Mouse (Mus musculus) urinary bladder, adult 2 months (tissue): ENCODE data around the gene Gm11639. TPM values are rescaled to one million over a fixed set of nuclear protein-coding genes. Genes with fewer than 3 reads are reported as not detected.
"Not testable (repeated sequence)": the region's sequence is repeated elsewhere in the genome, so short reads cannot be mapped to it uniquely, and the experiment has no call there.

ENCODE experiments used
- DNase-seq: peaks from one replicate; pipeline ENCODE4 v3.0.0; 2022; ENCODE audit warnings: low spot score
- polyA plus RNA-seq: library from polyadenylated mRNA; depleted of rRNA; stranded (reverse); fragments of >200 nt; gene quantifications from 2 replicates; pipeline ENCODE4 v1.2.3, GENCODE M21; 2012

The Gm11639 gene
- polyA plus RNA-seq, 1 experiment, result not detected

DNA sequence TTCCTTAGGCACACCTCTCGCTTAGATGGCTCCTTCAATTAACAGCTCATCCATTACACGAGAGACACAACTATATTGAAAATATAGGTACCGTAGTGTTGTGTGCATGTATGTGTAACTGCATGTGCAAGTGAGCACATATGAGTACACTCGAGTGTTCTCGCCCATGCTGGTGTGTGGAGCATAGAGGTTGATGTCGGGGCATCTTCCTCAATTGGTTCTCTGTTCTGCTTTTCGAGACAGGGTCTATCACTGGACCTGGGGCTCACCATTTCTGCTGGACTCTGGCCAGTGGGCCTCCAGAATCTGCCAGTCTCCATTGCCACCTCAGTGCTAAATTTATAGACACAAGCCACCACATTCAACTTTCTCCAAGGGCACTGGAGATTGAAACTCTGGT, 432.3 kb downstream of the Gm11639 start:
- no peak for DNase-seq

DNA sequence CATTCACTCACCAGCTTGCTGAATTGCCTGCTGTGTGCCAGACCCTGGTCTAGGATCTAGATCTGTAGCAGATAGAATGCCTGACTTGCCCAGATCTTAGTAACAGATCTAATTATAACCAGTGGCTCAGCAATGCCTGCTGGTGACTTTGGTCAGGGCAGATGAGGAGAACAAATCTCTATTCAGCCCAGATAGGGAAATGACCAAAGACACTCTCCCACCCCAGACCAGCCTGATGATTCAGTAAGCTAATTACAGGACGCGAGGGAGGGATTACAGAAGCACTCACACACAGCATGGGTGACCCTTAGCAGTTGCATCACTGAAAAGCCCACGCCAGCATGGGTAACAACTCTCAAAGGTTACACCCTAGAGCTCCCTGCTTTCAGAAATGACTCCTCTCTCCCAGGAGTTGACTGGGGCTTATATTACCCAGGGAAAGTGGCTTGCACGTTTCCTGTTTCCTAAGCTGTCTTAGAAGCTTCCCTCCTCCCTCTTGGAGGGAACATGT, 435.1 kb downstream of the Gm11639 start:
- DNase-seq, result no peak

DNA sequence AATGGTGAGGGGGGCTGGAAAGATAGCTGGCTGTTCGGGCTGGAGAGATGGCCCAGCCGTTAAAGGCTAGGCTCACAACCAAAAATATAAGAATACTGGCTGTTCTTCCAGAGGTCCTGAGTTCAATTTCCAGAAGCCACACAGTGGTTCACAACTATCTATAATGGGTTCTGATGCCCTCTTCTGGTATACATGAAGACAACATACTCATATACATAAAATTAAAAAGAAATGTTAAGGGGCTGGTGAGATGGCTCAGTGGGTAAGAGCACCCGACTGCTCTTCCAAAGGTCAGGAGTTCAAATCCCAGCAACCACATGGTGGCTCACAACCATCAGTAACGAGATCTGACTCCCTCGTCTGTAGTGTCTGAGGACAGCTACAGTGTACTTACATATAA, 436.3 kb downstream of the Gm11639 start:
- not testable (repeated sequence) for DNase-seq

DNA sequence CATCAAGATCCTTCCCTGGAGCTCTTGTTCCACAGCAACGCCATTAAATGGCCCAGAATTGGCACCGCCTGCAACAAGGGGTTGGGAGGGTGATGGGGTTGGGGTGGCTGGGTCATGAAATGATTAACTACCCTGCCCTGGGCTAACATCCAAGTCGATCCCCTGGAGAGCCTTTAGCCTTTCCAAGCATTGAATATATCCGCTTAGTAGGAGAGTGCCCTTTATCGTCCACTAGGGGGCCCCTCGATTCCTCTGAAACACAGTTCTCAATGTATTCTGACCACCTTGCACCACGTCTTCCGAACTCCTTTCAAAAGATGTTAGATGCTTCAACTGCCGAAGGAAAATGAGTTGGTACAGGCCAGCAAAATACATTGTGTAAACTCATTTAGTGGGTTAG, 438.5 kb downstream of the Gm11639 start:
- DNase-seq, result no peak

DNA sequence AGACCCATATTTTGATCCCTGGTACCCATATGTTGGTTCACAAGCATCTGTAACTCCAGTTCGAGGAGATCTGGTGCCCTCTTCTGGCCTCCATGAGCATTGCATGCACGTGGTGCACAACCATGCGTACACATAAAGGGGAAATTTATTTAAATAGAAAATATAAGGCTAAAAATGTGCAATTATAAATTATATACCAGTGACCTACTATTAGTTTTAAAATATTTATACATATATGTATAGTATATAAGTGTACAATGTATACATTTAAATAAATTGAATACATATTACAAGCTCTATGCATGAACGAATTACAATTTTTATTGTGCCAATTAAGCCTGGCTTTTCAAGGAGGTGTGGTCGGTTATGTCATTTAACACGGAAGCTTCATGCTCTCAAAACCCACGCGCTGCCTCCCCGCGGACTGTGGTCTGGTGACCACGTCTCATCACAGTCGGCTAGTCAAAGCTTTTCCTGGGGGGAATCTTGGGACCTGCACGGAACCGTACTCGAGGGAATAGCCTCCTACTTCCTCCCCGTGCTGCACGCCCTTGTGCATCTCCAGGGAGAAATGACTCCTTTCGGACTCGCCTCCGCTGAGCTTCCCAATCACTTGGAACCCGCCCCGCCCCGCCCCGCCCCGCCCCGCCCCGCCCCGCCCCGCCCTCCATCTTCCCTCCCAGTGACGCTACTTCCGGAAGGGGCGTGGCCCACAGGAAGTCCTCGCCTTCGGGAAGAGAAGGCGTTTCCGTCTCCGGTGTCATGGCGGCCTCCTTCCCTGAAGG, 440.4 kb downstream of the Gm11639 start, which contains the start of gene Mettl2:
TSS of gene Mettl2 (plus strand) at position 691 of the 785 bp plus-strand sequence.
- DNase-seq, result peak; percentile 60

DNA sequence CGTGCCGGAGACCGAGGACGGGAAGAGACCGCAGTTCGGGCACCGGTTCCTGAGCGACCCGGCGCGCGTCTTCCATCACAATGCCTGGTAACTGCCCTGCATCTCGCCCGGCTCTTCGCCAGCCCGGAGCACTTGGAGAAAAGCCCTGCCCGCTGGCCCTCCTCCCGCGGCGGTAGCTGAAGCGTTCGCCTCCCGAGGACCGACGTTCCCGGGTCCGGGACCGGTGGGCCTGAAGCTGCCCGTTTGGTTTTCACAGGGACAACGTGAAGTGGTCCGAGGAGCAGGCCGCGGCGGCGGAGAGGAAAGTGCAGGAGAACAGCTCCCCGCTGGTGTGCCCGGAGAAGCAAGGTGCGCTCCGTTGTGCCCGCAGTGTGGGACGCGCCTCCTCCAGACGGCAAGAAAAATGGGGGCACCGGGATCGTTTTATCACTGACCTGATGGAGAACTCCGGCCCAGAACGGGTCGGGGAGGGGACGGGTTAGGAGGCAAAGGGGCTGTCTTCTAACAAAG, 441.1 kb downstream of the Gm11639 start:
- no peak for DNase-seq

DNA sequence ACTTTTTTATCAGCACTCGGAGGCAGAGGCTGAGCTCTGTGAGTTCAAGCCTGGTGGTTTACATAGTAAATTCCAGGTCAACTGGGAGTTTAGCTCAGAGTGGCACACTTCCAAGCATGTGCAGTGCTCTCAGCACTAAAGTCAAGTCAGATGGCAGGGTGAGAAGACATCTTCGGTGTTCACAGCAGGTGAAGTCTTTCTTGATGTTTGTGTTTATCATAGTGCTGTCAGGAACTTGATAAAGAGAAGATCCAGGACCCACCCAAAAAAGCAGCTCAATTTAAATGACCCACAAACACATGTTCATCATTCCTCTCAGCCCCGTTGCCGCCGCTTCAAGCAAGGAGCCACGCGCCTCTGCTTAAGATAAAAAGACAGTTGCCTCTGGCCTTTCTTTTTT, 450.2 kb downstream of the Gm11639 start:
- no peak for DNase-seq

DNA sequence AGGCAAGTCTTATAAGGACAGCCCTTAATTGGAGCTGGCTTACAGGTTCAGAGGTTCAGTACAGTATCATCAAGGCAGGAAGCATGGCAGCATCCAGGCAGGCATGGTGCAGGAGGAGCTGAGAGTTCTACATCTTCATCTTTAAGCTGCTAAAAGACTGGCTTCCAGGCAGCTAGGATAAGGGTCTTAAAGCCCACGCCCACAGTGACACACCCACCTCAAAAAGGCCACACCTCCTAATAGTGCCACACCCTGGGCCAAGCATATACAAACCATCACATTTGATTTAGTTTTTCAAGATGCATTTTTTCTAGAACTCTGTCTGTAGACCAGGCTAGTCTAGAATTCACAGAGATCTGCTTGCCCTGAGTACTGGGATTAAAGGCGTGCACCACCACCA, 451.7 kb downstream of the Gm11639 start:
- not testable (repeated sequence) for DNase-seq

DNA sequence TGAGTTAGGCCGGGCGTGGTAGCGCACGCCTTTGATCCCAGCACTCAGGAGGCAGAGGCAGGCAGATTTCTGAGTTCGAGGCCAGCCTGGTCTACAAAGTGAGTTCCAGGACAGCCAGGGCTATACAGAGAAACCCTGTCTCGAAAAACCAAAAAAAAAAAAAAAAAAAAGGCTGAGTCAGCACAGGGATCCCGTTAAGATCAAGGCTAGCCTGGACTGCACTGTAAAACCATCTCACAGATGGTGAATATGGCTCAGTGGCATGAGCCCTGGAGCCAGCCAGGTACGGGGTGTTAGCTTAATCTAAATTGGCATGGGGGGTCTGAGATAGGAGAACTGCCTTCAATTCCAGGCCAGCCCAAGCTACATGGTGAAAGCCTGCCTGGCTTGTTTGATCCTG, 455.0 kb downstream of the Gm11639 start:
- DNase-seq, result not testable (repeated sequence)

DNA sequence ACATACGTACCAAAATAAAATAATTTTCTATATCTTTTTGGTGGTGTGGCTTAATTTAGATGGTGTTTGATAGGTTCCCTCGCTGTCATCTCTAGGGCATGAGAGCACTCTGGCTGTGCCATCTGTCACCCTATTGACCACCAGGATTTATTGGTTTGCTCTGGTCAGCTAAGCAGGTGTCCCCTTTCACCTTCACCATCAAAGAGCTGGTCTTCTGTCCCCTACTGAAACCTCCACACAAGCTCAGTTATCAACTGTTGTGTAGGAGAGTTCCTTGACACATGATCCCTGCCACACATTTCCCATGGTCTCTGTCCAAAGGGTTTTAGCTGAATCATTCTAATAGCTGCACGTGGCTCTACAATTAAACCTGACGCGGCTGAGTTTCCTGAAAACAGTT, 455.6 kb downstream of the Gm11639 start:
- DNase-seq, result no peak

DNA sequence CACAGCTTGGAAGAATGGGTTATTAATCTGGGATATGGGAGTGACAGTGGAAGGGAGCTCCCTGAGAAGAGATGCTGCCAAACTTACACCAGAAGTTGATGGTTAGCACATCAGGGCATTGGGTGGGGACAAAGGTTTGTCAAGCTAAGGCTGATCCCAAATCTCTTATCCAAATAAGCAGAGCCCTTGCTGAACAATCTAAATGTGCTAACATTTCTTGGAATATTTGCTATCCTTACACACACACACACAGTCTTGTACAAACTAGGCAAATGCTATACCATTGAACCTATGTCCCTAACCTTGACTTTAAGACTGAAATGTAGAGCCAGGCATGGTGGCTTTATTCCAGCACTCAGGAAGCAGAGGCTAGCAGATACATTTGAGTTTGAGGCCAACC, 458.1 kb downstream of the Gm11639 start:
- DNase-seq, result no peak

DNA sequence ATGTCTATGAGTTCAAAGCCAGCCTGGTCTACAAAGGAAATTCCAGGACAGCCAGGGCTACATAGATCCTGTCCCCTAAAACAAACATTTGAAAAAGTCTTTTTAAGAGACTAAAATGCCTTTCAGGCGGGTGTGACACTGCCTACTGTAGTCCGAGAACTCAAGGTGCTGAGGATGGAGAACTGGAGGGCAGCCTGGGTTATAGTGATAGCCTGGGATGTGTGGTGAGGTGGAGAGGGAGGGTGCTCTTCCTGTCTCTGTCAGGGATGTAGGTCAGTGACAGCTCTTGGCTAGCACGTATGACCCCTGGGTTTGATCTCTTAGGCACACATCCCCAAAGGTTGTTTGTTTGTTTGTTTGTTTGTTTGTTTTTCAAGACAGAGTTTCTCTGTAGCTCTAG, 458.6 kb downstream of the Gm11639 start:
- DNase-seq, result no peak

DNA sequence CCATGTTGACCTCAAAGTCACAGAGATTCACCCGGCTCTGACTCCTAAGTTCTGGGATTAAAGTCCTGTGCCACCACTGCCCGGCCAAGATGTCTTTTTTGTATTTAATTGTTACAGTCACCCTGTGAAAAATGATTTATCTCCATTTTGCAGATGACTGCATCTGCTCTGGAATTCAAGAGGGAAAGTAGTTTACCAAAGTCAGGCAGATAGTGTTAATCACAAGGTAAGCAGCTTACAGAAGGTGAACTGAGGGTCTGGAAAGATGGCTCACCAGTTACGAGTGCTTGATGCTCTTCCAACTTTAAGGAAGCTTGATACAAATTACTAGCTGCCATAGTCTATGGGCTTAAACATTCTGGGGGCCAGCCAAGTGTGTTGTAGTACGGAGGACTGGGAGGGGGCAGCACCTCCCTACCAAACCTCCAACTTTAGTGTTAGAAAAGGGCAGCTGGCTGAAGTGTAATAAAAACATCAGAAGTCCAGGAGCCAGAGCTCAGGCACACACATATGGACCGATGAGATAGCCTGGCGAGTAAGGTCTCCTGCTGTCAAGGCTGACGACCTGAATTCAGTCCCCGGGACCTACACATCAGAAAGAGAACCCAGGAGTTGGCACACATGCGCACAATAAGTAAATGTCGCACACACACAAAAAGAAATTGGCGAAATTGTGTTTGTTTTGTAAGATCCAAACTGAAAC, 459.2 kb downstream of the Gm11639 start:
- no peak for DNase-seq

DNA sequence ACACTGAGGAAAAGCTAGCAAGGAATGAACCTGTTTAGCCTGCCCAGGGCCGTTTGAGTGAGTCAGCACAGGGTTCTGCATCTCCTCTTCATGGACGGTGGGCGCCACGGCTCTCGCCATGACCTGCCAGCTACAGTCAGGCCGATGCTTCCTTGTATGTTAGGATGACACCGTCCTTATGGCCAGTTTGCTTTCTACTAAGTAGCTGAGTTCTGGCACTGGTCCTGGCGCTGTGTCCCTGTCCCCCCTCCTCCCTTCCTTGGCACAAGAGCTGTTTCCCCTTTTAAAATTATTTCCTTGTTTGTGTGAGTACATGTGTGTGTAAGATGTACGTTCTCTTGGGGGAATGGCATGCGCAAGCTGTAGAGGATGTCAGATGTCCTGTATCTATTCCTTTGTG, 459.7 kb downstream of the Gm11639 start:
- DNase-seq, result no peak

DNA sequence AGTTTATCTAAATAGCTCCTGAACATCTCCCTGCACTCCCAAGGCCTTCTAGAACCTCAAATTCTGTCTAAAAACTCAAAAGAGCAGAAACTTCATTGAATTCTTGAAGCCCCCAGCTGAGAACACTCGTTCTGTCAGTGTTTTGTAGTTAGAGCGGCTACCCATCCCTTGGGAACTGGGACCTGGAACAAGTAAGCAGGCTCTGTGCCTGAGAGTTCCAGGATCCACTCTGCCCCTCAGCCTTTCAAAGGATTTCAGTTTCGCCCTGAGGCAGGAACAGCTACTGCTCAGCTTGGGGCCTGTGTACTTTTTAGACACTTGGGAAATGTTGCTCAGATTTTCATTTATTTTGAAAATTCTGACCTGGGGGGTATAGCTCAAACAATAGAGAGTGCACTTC, 461.1 kb downstream of the Gm11639 start, which contains the start of gene Gm10842:
TSS of gene Gm10842 (plus strand) at position 301 of the 400 bp plus-strand sequence.
- no peak for DNase-seq

DNA sequence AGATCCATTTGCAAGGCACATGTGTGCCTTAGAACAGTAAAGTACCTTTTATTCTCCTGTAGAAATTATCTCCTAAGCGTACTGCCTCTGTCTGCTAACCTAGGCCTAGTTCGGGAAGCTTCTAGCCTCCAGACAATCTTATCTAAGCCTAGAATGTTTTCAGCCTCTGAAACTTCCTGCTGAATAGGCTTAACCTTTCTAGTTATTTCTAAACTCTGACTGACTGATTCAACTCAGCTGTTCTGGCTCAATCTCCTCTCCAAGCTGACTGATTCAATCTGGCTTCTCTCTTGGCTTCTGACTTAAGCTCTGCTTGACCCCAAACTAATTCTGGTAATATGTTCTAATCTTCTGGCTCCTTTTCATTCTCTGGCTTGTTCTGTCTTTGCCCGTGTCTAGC, 463.8 kb downstream of the Gm11639 start:
- DNase-seq, result no peak

DNA sequence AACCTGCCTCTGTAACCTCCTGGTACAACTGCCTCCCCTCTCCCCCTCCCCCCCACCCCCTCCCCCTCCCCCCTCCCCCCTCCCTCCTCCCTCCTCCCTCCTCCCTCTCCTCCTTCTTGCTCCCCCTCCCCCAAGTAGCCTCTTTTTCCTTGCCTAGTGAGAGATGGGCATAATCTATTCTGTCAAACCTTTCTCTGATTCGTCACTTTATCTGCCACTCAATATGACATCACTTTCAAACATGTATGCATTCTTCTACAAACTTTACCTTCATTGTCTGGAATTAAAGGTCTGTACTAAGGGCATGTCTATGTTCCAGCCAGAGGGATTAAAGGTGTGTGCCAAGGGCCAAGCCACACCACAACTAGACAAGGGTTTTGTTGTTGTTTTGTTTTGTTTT, 464.3 kb downstream of the Gm11639 start:
- DNase-seq, result no peak

DNA sequence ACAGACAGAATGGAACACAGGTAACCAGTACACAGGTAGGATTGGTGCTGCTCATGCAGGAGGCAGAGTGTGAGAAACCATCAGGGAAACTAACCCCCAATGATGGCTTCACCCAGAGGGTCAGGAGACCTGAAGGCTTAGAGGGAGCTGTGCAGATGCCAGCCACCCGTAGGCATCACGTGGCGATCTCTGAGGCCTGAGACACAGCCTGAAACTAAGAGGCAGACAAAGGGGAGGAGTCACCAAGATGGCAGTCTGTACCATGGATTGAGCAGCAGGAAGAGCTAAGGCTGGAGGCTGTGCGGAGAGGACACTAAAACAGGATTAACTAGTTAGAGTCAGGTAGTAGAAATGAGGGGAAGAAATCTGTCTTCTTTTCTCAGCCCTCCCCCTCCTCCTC, 465.2 kb downstream of the Gm11639 start:
- DNase-seq, result no peak

DNA sequence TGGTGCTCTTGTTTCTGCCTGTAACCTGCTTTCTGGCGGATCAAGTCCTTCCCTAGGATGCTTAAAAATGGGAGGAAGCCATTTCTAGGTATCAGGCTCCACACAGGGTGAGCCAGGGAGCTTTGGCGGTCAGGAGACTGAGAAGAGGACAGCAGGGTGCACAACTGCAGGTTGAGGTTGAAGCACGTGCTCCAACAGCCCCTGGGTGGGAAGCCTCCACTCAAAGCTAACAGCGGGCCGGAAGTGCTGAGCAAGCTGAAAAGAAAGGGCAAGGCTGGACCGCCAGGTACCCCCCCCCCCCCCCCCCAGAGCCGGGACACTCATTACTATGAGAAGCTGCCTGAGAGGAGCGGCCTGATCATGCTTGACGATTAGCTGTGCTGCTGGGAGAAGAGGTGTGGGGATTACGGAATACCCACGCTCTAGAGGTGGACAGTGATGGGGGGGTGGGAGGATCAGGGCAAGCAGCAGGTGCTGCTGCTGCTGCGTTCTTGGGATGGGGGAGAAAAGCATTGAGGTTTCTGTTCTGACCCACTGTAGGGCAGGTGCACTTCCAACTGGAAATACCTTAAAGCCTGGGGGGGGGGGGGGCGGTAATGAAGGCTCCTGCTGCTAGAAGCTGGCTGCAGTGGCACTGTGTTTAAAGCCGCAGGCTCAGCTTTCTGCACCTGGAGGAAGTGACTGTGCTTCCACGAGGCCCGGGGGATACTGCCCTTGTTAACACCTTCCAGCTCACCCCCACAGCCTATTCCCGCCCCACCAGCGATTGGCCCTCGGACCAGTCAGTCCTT, 465.9 kb downstream of the Gm11639 start:
- no peak for DNase-seq

DNA sequence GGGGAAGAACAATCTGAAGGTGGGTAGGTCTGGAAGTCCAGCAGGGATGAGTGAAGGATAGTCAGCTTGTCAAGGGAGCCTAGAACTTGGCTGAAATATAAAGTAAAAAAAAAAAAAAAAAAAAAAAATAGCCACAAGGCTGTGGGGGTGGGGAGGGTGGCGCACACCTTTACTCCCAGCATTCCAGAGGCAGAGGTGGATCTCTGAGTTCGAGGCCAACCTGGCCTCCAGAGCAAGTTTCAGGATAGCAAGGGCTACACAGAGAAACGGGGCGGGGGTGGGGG, 466.5 kb downstream of the Gm11639 start:
- DNase-seq, result no peak

DNA sequence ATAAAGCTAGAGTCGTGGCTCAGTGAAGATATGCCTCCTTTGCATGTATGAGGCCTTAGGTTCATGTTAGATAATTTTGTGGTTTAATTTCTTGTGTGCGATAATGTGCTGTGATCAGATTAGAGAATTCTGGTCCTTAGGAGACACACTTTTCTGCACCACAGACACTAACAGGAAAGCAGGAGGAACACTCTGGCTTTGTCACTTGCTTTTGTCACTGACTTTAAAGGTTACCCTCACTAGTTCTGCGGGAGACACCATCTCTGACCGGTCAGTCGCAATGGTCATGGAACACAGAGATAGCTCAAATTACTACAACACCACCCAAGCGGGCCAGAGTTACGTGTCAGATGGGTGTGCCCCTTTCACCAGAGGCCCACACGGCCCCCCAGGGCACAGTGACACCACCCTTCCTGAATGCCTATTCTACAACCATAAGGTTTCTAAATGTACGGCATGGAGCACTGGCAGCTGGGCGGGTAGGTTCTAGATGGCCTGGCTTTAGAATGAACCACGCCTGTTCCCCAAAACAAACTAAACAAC, 466.9 kb downstream of the Gm11639 start:
- no peak for DNase-seq
